Mouse (Mus musculus) spleen, adult 2 months (tissue): Measurements from ENCODE around the gene Neurod2. TPM values are rescaled to one million over a fixed set of nuclear protein-coding genes. Genes with fewer than 3 reads are reported as not detected.

Experiments used
- DNase-seq, 2 experiments: peaks; one replicate each; pipeline versions ENCODE4 v3.0.0 to v3.0.0-alpha.2; 2012 to 2021; ENCODE audit warnings: low spot score in 2 of 2, low read depth in 1 of 2
- H3K27ac ChIP-seq: fragments of 200-500 bp; 2 replicates; pipeline ENCODE4 v1.5.1; 2012; ENCODE audit warnings: low read length, inconsistent platforms; ENCODE audit not compliant: insufficient read depth
- H3K27me3 ChIP-seq: fragments of 200-500 bp; 2 replicates; pipeline ENCODE4 v1.6.1; 2012; ENCODE audit warnings: mild to moderate bottlenecking, moderate library complexity, low read length, inconsistent platforms; ENCODE audit not compliant: control insufficient read depth, insufficient read depth
- H3K36me3 ChIP-seq: fragments of 200-500 bp; 2 replicates; pipeline ENCODE4 v1.6.1; 2012; ENCODE audit warnings: mild to moderate bottlenecking, low read length, inconsistent platforms; ENCODE audit not compliant: control insufficient read depth, insufficient read depth
- H3K4me1 ChIP-seq: fragments of 200-500 bp; 2 replicates; pipeline ENCODE4 v1.6.1; 2011; ENCODE audit warnings: inconsistent platforms; ENCODE audit not compliant: control insufficient read depth, insufficient read depth, insufficient read length
- H3K4me3 ChIP-seq: fragments of 200-500 bp; 2 replicates; pipeline ENCODE4 v1.5.1; 2011; ENCODE audit warnings: mild to moderate bottlenecking, inconsistent platforms; ENCODE audit not compliant: insufficient read depth, insufficient read length; ENCODE audit errors: extremely low read depth
- CTCF ChIP-seq: fragments of 200-500 bp; IDR thresholded peaks from 2 replicates; pipeline ENCODE4 v1.5.1; 2011; ENCODE audit warnings: mild to moderate bottlenecking, inconsistent platforms; ENCODE audit not compliant: insufficient read depth, insufficient read length, insufficient replicate concordance; ENCODE audit errors: extremely low read depth
- POLR2A ChIP-seq: fragments of 200-500 bp; IDR thresholded peaks from 2 replicates; pipeline ENCODE4 v1.6.1; 2011; ENCODE audit warnings: low read depth, low read length, inconsistent platforms
- WGBS: fragments of 180-500 bp; shearing (Covaris S2); methylation state at CpG from one replicate; pipeline ENCODE4 v1.1.7; 2018; 5-methylcytosine and 5-hydroxymethylcytosine counted together
- polyA plus RNA-seq: library from polyadenylated mRNA; depleted of rRNA; stranded (reverse); fragments of >200 nt; gene quantifications from 2 replicates; pipeline ENCODE4 v1.2.3, GENCODE M21; 2012

Gene Neurod2
- polyA plus RNA-seq, 1 experiment = not detected

DNA sequence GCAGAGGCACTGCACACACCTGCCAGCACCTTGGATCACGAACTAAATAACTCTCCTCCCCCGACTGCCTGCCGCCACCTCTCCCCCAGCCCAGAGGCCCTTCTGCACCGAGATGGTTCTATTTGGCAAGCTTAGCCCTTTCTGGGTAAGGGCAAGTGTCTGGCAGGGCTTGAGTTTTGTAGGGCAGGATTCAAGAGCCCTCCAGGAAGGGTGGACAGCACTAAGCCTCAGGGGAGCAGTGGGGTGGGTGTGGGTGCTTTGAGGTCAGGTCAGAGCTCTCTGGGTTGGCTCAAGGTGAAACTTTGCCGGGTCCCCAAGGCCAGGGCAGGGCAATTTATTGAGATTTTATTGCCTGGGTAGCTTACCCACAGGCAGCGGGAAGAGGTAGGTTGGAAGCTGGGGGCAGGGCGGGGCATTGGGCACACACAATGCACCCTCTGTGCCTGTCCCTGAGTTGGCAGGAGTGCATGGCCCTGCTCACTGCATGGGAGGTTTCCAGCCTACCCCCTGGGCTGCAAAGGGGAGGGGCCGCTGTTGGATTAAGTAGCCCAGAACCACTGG, 24.3 kb upstream of the Neurod2 start:
- no peaks in the 10 kb centered on the region for H3K36me3 ChIP-seq
- TF ChIP-seq POLR2A = no peak
- no peak for TF ChIP-seq CTCF
- peaks cover 5% of the 10 kb centered on the region for H3K4me1 ChIP-seq
- H3K27ac ChIP-seq = no peak overlapping the region
- H3K4me3 ChIP-seq = no peak overlapping the region
- H3K27me3 ChIP-seq = peaks cover 8% of the 10 kb centered on the region
- 68% methylated on average over 8 of the region's 8 CpGs for WGBS
- DNase-seq = no peak

DNA sequence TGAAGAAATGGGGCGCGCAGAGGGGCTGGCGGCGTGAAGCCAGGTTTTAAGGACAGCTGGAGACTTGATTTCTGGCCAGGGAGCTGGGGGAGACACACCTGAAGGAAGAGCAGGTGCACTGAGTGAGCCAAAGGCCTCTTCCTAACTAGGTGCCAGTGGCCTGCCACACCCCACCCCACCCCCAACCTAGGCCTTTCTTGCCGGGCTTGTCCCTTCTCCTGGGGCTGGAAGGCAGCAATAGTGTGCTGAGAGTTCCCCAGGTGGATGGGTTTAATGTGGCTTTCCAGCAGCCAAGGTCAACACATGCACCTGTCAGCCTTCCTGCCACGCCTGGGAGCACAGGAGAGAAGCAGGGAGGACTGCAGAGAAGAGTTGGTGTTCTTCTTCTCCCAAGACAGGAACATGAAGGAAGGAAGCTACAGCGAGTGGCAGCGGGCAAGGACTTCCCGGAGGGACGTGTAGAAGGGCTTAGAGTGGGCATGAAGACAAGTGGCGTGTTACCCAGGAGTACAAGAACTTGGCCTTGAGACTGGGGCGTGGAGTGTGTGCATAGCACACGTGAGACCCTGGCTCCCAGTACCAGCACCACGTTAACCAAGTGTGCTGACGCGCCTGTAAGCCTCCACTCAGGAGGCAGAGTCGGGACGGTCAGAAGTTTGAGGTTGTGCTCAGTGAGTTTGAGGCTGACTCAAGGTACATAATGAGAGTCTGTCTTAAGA, 23.0 kb upstream of the Neurod2 start:
- no peak for DNase-seq
- H3K4me3 ChIP-seq = no peak overlapping the region
- whole genome bisulfite sequencing = 79% methylated on average over 18 of the region's 18 CpGs
- peaks cover 17% of the 10 kb centered on the region for H3K27me3 ChIP-seq
- no peak for TF ChIP-seq POLR2A
- no peak for TF ChIP-seq CTCF
- no peaks in the 10 kb centered on the region for H3K36me3 ChIP-seq
- peaks cover 8% of the 10 kb centered on the region for H3K4me1 ChIP-seq
- no peak overlapping the region for H3K27ac ChIP-seq

DNA sequence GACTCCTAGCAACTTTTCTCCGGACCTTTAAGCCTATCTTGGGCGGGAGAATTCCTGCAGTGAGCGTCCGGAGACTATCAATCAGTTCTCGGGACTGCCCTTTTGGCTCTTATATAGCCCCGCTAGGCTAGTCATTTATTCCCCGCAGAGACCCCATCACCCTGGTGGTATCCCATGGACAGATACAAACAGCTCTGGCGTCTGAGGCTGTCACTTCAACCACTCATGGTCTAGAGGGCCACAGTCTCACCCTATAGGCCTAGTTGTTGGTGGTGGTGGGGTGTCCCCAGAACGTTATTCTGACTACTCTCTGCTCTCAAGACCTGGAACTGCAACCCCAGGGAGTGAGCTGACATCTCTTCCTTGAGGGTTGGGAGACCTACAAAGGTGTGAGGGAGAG, 19.9 kb upstream of the Neurod2 start:
- no peak for TF ChIP-seq POLR2A
- no peak for TF ChIP-seq CTCF
- H3K4me3 ChIP-seq = no peak overlapping the region
- peaks cover 19% of the 10 kb centered on the region for H3K27me3 ChIP-seq
- DNase-seq = no peak
- 44% methylated on average over 9 of the region's 9 CpGs for WGBS
- H3K36me3 ChIP-seq = no peaks in the 10 kb centered on the region
- no peak overlapping the region for H3K27ac ChIP-seq
- peaks cover 5% of the 10 kb centered on the region; the same call in 1 of the 2 replicates for H3K4me1 ChIP-seq

DNA sequence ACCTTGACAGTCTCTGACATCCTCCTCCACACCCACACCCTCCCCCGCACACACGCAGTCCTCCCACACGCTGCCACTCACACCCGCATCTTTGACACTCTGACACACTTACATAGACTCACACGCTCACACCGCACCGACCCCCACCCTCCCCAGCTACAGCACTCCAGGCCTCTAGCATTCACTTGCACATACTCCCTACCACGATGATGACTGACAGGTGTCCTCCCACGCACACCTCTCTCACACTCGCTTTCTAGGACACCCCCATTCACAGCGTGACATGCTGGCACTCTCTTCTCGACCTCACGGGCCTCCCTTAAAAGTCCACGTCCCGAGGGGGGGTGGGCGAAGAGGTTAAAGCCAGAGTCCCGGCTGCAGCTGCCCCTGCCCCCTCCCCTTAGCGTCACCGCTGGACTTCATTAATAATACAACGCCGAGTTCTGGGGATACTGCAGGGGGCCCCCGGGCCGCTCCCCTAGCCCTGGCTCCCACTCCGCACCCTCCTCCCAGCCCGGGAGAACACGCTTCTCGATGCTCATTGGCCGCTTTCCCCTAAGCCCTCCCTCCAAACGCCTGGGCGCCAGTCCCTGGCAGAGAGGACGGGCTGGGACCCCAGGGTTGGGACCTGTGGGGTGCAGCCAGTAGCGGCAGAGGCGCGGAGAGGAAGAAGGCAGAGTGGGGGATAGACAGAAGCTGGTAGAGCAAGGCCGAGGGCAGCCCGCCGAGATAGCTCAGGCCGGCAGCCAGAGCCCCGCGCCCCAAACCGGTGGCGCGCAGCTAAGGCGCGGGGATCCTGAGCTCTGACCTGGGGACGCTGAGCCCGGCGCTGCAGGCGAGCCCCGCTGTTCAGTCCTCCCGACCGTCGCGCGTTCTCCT, 18.9 kb upstream of the Neurod2 start, which contains the start of gene Ppp1r1b:
TSS of gene Ppp1r1b (plus strand) at position 322 of the 879 bp plus-strand sequence.
- Histone ChIP-seq H3K27ac (no peak within 1 kb of the TSS), H3K27me3 (peaks cover 19% of the 10 kb centered on the region)
- no peak for DNase-seq

DNA sequence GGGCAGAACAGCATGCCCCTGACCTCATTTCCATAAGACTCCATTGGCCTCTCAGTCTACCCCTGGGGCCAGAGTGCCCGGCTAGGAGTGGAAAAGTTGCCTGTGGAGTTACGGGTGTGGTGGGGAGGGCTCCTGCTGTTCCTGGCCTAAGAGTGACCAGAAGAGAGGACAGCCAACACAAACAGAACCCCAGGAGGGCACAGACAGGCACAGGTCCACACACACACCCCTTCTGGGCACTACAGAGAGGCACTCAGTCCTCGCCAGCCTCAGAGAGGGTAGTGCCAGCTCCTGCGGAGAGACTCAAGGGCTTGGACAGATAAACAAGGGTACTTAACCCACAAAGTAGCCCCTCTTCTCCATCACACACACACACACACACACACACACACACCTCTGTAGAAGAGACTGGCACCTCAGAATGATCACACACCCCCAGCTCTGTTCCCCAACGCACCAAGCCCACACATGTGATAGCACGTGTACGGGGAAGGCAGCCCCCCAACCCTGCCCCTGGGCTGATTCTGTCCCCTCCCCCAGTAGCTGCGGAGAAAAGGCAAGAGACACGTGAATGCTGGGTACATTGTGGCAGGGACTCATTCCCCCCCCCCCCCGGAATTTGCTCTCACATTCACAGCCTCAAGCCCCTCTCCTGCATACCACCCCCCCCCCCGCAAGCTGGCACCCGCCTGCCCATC, 18.1 kb upstream of the Neurod2 start:
- Histone ChIP-seq H3K27ac (no peak overlapping the region), H3K4me1 (peaks cover 5% of the 10 kb centered on the region; the same call in 1 of the 2 replicates), H3K4me3 (no peak overlapping the region), H3K36me3 (no peaks in the 10 kb centered on the region), H3K27me3 (peaks cover 19% of the 10 kb centered on the region)
- WGBS = 22% methylated on average over 11 of the region's 12 CpGs
- no peak for DNase-seq
- TF ChIP-seq POLR2A (no peak), CTCF (no peak)

More for the DNA sequence above, 18.9 kb upstream of the Neurod2 start, which contains the start of gene Ppp1r1b:
- Histone ChIP-seq H3K4me1 (peaks cover 5% of the 10 kb centered on the region; the same call in 1 of the 2 replicates), H3K36me3 (no peaks in the 10 kb centered on the region), H3K4me3 (peak within 1 kb of the TSS; percentile 40; the same call in 1 of the 2 replicates)
- 4% methylated on average over 55 of the region's 55 CpGs for WGBS
- no peak for TF ChIP-seq CTCF

DNA sequence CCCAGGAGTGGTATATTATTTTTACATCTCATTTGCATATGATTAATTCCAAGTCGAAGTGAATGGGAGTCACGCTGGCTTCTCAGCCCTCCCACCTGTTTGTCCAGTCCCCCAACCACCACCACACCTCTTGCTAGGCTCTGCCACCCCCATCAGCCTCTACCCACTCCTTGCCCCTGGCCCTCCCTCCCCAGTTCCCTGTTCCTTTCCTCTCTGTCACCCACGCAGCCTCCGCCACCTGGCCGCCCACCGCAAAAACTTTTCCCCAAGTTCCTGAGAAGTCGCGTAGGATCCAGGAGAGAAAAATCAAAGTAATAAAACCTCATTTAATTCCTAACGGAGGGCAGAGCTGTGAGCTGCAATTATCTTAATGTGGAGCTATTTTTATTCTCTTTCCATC, 16.7 kb upstream of the Neurod2 start:
- WGBS = 19% methylated on average over 9 of the region's 9 CpGs
- Histone ChIP-seq H3K36me3 (no peaks in the 10 kb centered on the region), H3K27ac (no peak overlapping the region), H3K27me3 (peaks cover 19% of the 10 kb centered on the region), H3K4me1 (peaks cover 5% of the 10 kb centered on the region; the same call in 1 of the 2 replicates), H3K4me3 (no peak overlapping the region)
- DNase-seq = no peak
- no peak for TF ChIP-seq CTCF
- TF ChIP-seq POLR2A = no peak
